Mouse (Mus musculus) midbrain, embryonic 12.5 days (tissue): ENCODE measurements at regions not wholly inside any gene's neighbourhood (a gene's known extent, or its start where the extent isn't known, plus 50 kb on each side); places are given as distances from the start of the nearest gene placed in this dataset.

Experiments used
- ATAC-seq: fragments of 200-750 bp; cut with Nextera tagmentation; 2 replicates; pipeline ENCODE4 v1.8.0; 2017; ENCODE audit warnings: low read depth, moderate TSS enrichment, moderate library complexity; ENCODE audit not compliant: low FRiP score
- H3K27ac ChIP-seq: fragments of 300-500 bp; sonication (generic); replicated peaks from 2 replicates; pipeline ENCODE4 v1.5.1; 2016; ENCODE audit warnings: mild to moderate bottlenecking
- H3K27me3 ChIP-seq: fragments of 300-500 bp; sonication (generic); 2 replicates; pipeline ENCODE4 v1.6.1; 2016; ENCODE audit warnings: mild to moderate bottlenecking
- H3K36me3 ChIP-seq: fragments of 300-500 bp; sonication (generic); 2 replicates; pipeline ENCODE4 v1.6.1; 2016
- H3K4me1 ChIP-seq: fragments of 300-500 bp; sonication (generic); 2 replicates; pipeline ENCODE4 v1.6.1; 2016
- H3K4me2 ChIP-seq: fragments of 300-500 bp; sonication (generic); replicated peaks from 2 replicates; pipeline ENCODE4 v1.6.1; 2016; ENCODE audit warnings: mild to moderate bottlenecking, moderate library complexity
- H3K4me3 ChIP-seq: fragments of 300-500 bp; sonication (generic); 2 replicates; pipeline ENCODE4 v1.5.1; 2016; ENCODE audit warnings: mild to moderate bottlenecking
- H3K9ac ChIP-seq: fragments of 300-500 bp; sonication (generic); replicated peaks from 2 replicates; pipeline ENCODE4 v1.6.1; 2016; ENCODE audit warnings: mild to moderate bottlenecking, moderate library complexity
- H3K9me3 ChIP-seq: fragments of 300-500 bp; sonication (generic); 2 replicates; pipeline ENCODE4 v1.6.1; 2016; ENCODE audit warnings: mild to moderate bottlenecking
- WGBS: fragments of 180-500 bp; shearing (Covaris S2); methylation state at CpG from one replicate; pipeline ENCODE4 v1.1.7; 2016; 5-methylcytosine and 5-hydroxymethylcytosine counted together

GRCm38 (mm10) chr12:88530450-88531143 lies 170.2 kb downstream of the Adck1 start:
- H3K27me3 ChIP-seq, result no peaks in the 10 kb centered on the region
- H3K4me1 ChIP-seq, result no peaks in the 10 kb centered on the region
- no peak overlapping the region for H3K4me3 ChIP-seq
- H3K9me3 ChIP-seq, result no peaks in the 10 kb centered on the region
- H3K4me2 ChIP-seq, result no peak overlapping the region
- 67% methylated on average over 5 of the region's 5 CpGs for whole genome bisulfite sequencing
- no peak overlapping the region for H3K9ac ChIP-seq
- H3K36me3 ChIP-seq, result no peaks in the 10 kb centered on the region
- H3K27ac ChIP-seq, result no peak overlapping the region
- no peak for ATAC-seq

- ATAC-seq, result no peak
- Histone ChIP-seq H3K4me3 (no peak overlapping the region), H3K9me3 (no peaks in the 10 kb centered on the region), H3K9ac (no peak overlapping the region), H3K4me1 (no peaks in the 10 kb centered on the region), H3K27ac (no peak overlapping the region), H3K4me2 (no peak overlapping the region), H3K27me3 (no peaks in the 10 kb centered on the region), H3K36me3 (no peaks in the 10 kb centered on the region)
- 72% methylated on average over 8 of the region's 8 CpGs for WGBS
Observed at GRCm38 (mm10) chr12:88532261-88532973, 172.1 kb downstream of the Adck1 start.

GRCm38 (mm10) chr12:88551856-88552255 lies 170.8 kb upstream of the Nrxn3 start:
- H3K27me3 ChIP-seq, result no peaks in the 10 kb centered on the region
- WGBS, result 75% methylated on average over 1 of the region's 1 CpGs
- no peaks in the 10 kb centered on the region for H3K9me3 ChIP-seq
- no peak overlapping the region for H3K4me3 ChIP-seq
- no peak overlapping the region for H3K9ac ChIP-seq
- no peak for ATAC-seq
- no peak overlapping the region for H3K27ac ChIP-seq
- H3K4me2 ChIP-seq, result no peak overlapping the region
- no peaks in the 10 kb centered on the region for H3K36me3 ChIP-seq
- H3K4me1 ChIP-seq, result no peaks in the 10 kb centered on the region

- Histone ChIP-seq H3K36me3 (no peaks in the 10 kb centered on the region), H3K27me3 (no peaks in the 10 kb centered on the region), H3K9ac (no peak overlapping the region), H3K27ac (no peak overlapping the region), H3K4me2 (no peak overlapping the region), H3K4me3 (no peak overlapping the region), H3K4me1 (no peaks in the 10 kb centered on the region), H3K9me3 (no peaks in the 10 kb centered on the region)
- 87% methylated on average over 2 of the region's 2 CpGs for WGBS
- no peak for ATAC-seq
Observed at GRCm38 (mm10) chr12:88555475-88555874, 167.2 kb upstream of the Nrxn3 start.

GRCm38 (mm10) chr12:88558036-88558435 lies 164.6 kb upstream of the Nrxn3 start:
- no peaks in the 10 kb centered on the region for H3K27me3 ChIP-seq
- WGBS, result 85% methylated on average over 3 of the region's 3 CpGs
- H3K9ac ChIP-seq, result no peak overlapping the region
- no peak overlapping the region for H3K27ac ChIP-seq
- no peaks in the 10 kb centered on the region for H3K36me3 ChIP-seq
- no peak for ATAC-seq
- H3K4me1 ChIP-seq, result no peaks in the 10 kb centered on the region
- H3K4me3 ChIP-seq, result no peak overlapping the region
- no peak overlapping the region for H3K4me2 ChIP-seq
- no peaks in the 10 kb centered on the region for H3K9me3 ChIP-seq

- no peak overlapping the region for H3K4me2 ChIP-seq
- 17% methylated on average over 8 of the region's 8 CpGs for WGBS
- no peak overlapping the region for H3K9ac ChIP-seq
- H3K4me3 ChIP-seq, result no peak overlapping the region
- H3K4me1 ChIP-seq, result peaks cover 9% of the 10 kb centered on the region; the same call in 1 of the 2 replicates
- H3K27me3 ChIP-seq, result no peaks in the 10 kb centered on the region
- no peaks in the 10 kb centered on the region for H3K9me3 ChIP-seq
- ATAC-seq, result 0 out of 2 replicates have a peak, but pooled peaks have one; percentile 61
- no peak overlapping the region for H3K27ac ChIP-seq
- H3K36me3 ChIP-seq, result no peaks in the 10 kb centered on the region
Observed at GRCm38 (mm10) chr12:88579974-88580373, 142.7 kb upstream of the Nrxn3 start.

- Histone ChIP-seq H3K4me3 (no peak overlapping the region), H3K36me3 (no peaks in the 10 kb centered on the region), H3K27me3 (no peaks in the 10 kb centered on the region), H3K9me3 (no peaks in the 10 kb centered on the region), H3K9ac (no peak overlapping the region), H3K4me1 (peaks cover 7% of the 10 kb centered on the region; the same call in 1 of the 2 replicates), H3K27ac (no peak overlapping the region), H3K4me2 (no peak overlapping the region)
- ATAC-seq, result no peak
Observed at GRCm38 (mm10) chr12:88605939-88606338, 116.7 kb upstream of the Nrxn3 start.

GRCm38 (mm10) chr12:88620084-88620483 lies 102.6 kb upstream of the Nrxn3 start:
- no peaks in the 10 kb centered on the region for H3K27me3 ChIP-seq
- no peak overlapping the region for H3K4me2 ChIP-seq
- H3K27ac ChIP-seq, result no peak overlapping the region
- ATAC-seq, result no peak
- no peak overlapping the region for H3K4me3 ChIP-seq
- no peaks in the 10 kb centered on the region for H3K36me3 ChIP-seq
- WGBS, result 33% methylated on average over 2 of the region's 2 CpGs
- no peaks in the 10 kb centered on the region for H3K4me1 ChIP-seq
- H3K9ac ChIP-seq, result no peak overlapping the region
- no peaks in the 10 kb centered on the region for H3K9me3 ChIP-seq

GRCm38 (mm10) chr12:88644281-88644680 lies 78.4 kb upstream of the Nrxn3 start:
- no peak for ATAC-seq
- H3K27me3 ChIP-seq, result no peaks in the 10 kb centered on the region
- no peak overlapping the region for H3K4me3 ChIP-seq
- H3K9me3 ChIP-seq, result no peaks in the 10 kb centered on the region
- no peak overlapping the region for H3K27ac ChIP-seq
- no peak overlapping the region for H3K4me2 ChIP-seq
- no peaks in the 10 kb centered on the region for H3K36me3 ChIP-seq
- no peak overlapping the region for H3K9ac ChIP-seq
- no peaks in the 10 kb centered on the region for H3K4me1 ChIP-seq

GRCm38 (mm10) chr12:88652001-88652719 lies 70.5 kb upstream of the Nrxn3 start:
- Histone ChIP-seq H3K4me1 (no peaks in the 10 kb centered on the region), H3K4me2 (no peak overlapping the region), H3K9me3 (no peaks in the 10 kb centered on the region), H3K27me3 (no peaks in the 10 kb centered on the region), H3K9ac (no peak overlapping the region), H3K4me3 (no peak overlapping the region), H3K27ac (no peak overlapping the region), H3K36me3 (no peaks in the 10 kb centered on the region)
- WGBS, result 79% methylated on average over 3 of the region's 3 CpGs
- ATAC-seq, result no peak
